Mouse (Mus musculus) CH12.LX (cell line): ENCODE results near the gene Pde4dip. TPM values are rescaled to one million over a fixed set of nuclear protein-coding genes. Genes with fewer than 3 reads are reported as not detected.

ENCODE experiments used
- DNase-seq: peaks from one replicate; pipeline ENCODE4 v3.0.0-alpha.2; 2013; ENCODE audit errors: extremely low read depth
- H3K27ac ChIP-seq: 2 replicates; pipeline ENCODE4 v1.5.1; 2012; ENCODE audit warnings: low read depth, mild to moderate bottlenecking, control low read depth, moderate library complexity; ENCODE audit not compliant: insufficient read depth
- H3K27me3 ChIP-seq: replicated peaks from 2 replicates; pipeline ENCODE3; 2012; ENCODE audit warnings: inconsistent platforms
- H3K36me3 ChIP-seq, 2 experiments: replicated peaks in 1 of 2; 2 replicates each; pipeline versions ENCODE3 to v1.6.1; 2012; ENCODE audit warnings: inconsistent platforms in 1 of 2, low read length in 1 of 2, mild to moderate bottlenecking in 1 of 2, mixed read lengths in 1 of 2, moderate library complexity in 1 of 2; ENCODE audit not compliant: control insufficient read depth in 1 of 2, insufficient read depth in 1 of 2
- H3K4me1 ChIP-seq, 2 experiments: 2 replicates each; pipeline ENCODE4 v1.6.1; 2012; ENCODE audit warnings: inconsistent platforms in 1 of 2, moderate library complexity in 1 of 2; ENCODE audit not compliant: insufficient read depth in 2 of 2, control insufficient read depth in 1 of 2
- H3K4me2 ChIP-seq: 2 replicates; pipeline ENCODE4 v1.6.1; 2012; ENCODE audit warnings: low read depth, mild to moderate bottlenecking, control low read depth; ENCODE audit not compliant: poor library complexity, insufficient read depth, severe bottlenecking
- H3K4me3 ChIP-seq, 3 experiments: fragments of 150-350 bp in 1 of 3; sonication (generic) in 1 of 3; replicated peaks in 1 of 3; 2 replicates each; pipeline versions ENCODE3 to v1.5.1; 2011 to 2012; ENCODE audit warnings: low read depth in 2 of 3, low read length in 2 of 3, mild to moderate bottlenecking in 2 of 3, moderate library complexity in 2 of 3, control low read depth in 1 of 3, improper control_type of control experiment in 1 of 3, inconsistent platforms in 1 of 3, mixed read lengths in 1 of 3; ENCODE audit not compliant: poor library complexity in 1 of 3
- H3K79me2 ChIP-seq: replicated peaks from 2 replicates; pipeline ENCODE4 v1.6.1; 2012; ENCODE audit warnings: mild to moderate bottlenecking, moderate library complexity; ENCODE audit not compliant: control insufficient read depth, poor library complexity, insufficient read depth, severe bottlenecking; ENCODE audit errors: extremely low read depth
- H3K9ac ChIP-seq: 2 replicates; pipeline ENCODE4 v1.6.1; 2012; ENCODE audit warnings: low read depth, mild to moderate bottlenecking, control low read depth, moderate library complexity; ENCODE audit not compliant: insufficient read depth
- H3K9me3 ChIP-seq: replicated peaks from 2 replicates; pipeline ENCODE3; 2012; ENCODE audit warnings: low read length, inconsistent platforms, mixed read lengths
- BHLHE40 ChIP-seq: IDR thresholded peaks from 2 replicates; pipeline ENCODE4 v1.6.1; 2011; ENCODE audit warnings: mild to moderate bottlenecking, low read depth, low read length, improper control_type of control experiment
- CHD1 ChIP-seq: IDR thresholded peaks from 2 replicates; pipeline ENCODE4 v1.6.1; 2012; ENCODE audit warnings: low read depth, low read length, improper control_type of control experiment, inconsistent platforms
- CTCF ChIP-seq, 2 experiments: IDR thresholded peaks in 1 of 2; conservative IDR thresholded peaks in 1 of 2; 2 replicates each; pipeline ENCODE4 v1.5.1; 2011 to 2012; ENCODE audit warnings: low read depth in 2 of 2, low read length in 2 of 2, improper control_type of control experiment in 1 of 2, inconsistent platforms in 1 of 2, mild to moderate bottlenecking in 1 of 2, moderate library complexity in 1 of 2
- ELF1 ChIP-seq: IDR thresholded peaks from 2 replicates; pipeline ENCODE4 v1.6.1; 2014; ENCODE audit warnings: low read depth, mild to moderate bottlenecking, inconsistent platforms, low read length, improper control_type of control experiment
- EP300 ChIP-seq: IDR thresholded peaks from 2 replicates; pipeline ENCODE4 v1.6.1; 2011; ENCODE audit warnings: low read length, improper control_type of control experiment
- ETS1 ChIP-seq: conservative IDR thresholded peaks from 2 replicates; pipeline ENCODE4 v1.6.1; 2012; ENCODE audit warnings: low read depth, mild to moderate bottlenecking, inconsistent platforms, low read length, improper control_type of control experiment, moderate library complexity
- GABPA ChIP-seq: IDR thresholded peaks from 2 replicates; pipeline ENCODE4 v1.6.1; 2012; ENCODE audit warnings: low read depth, low read length, improper control_type of control experiment, inconsistent platforms; ENCODE audit not compliant: insufficient replicate concordance
- HCFC1 ChIP-seq: IDR thresholded peaks from 2 replicates; pipeline ENCODE4 v1.6.1; 2012; ENCODE audit warnings: low read depth, mild to moderate bottlenecking, inconsistent platforms, low read length, improper control_type of control experiment
- IRF4 ChIP-seq: IDR thresholded peaks from 2 replicates; pipeline ENCODE4 v1.6.1; 2014; ENCODE audit warnings: low read depth, mild to moderate bottlenecking, inconsistent platforms, low read length, improper control_type of control experiment
- JUN ChIP-seq: IDR thresholded peaks from 2 replicates; pipeline ENCODE4 v1.6.1; 2011; ENCODE audit warnings: low read depth, mild to moderate bottlenecking, low read length, improper control_type of control experiment, moderate library complexity; ENCODE audit not compliant: insufficient read depth
- JUND ChIP-seq: conservative IDR thresholded peaks from 2 replicates; pipeline ENCODE4 v1.6.1; 2011; ENCODE audit warnings: low read depth, low read length, improper control_type of control experiment
- MAFK ChIP-seq: IDR thresholded peaks from 2 replicates; pipeline ENCODE4 v1.6.1; 2011; ENCODE audit warnings: low read length, improper control_type of control experiment; ENCODE audit not compliant: insufficient replicate concordance
- MAX ChIP-seq: IDR thresholded peaks from 2 replicates; pipeline ENCODE4 v1.6.1; 2011; ENCODE audit warnings: low read length, improper control_type of control experiment
- MEF2A ChIP-seq: IDR thresholded peaks from 2 replicates; pipeline ENCODE4 v1.6.1; 2014; ENCODE audit warnings: low read depth, mild to moderate bottlenecking, inconsistent platforms, low read length, improper control_type of control experiment, borderline replicate concordance
- MXI1 ChIP-seq: IDR thresholded peaks from 2 replicates; pipeline ENCODE4 v1.6.1; 2011; ENCODE audit warnings: mild to moderate bottlenecking, low read depth, low read length, improper control_type of control experiment
- MYC ChIP-seq: IDR thresholded peaks from 2 replicates; pipeline ENCODE4 v1.6.1; 2011; ENCODE audit warnings: low read depth, mild to moderate bottlenecking, improper control_type of control experiment, low read length
- NELFE ChIP-seq: IDR thresholded peaks from 2 replicates; pipeline ENCODE4 v1.6.1; 2011; ENCODE audit warnings: low read depth, low read length, improper control_type of control experiment
- PAX5 ChIP-seq: IDR thresholded peaks from 2 replicates; pipeline ENCODE4 v1.6.1; 2012; ENCODE audit warnings: low read length, inconsistent platforms, mixed read lengths
- POLR2A ChIP-seq: IDR thresholded peaks from 2 replicates; pipeline ENCODE4 v1.6.1; 2011; ENCODE audit warnings: low read depth, mild to moderate bottlenecking, improper control_type of control experiment, low read length
- RAD21 ChIP-seq: IDR thresholded peaks from 2 replicates; pipeline ENCODE4 v1.6.1; 2011; ENCODE audit warnings: low read depth, mild to moderate bottlenecking, low read length, improper control_type of control experiment, moderate library complexity
- RCOR1 ChIP-seq: conservative IDR thresholded peaks from 2 replicates; pipeline ENCODE4 v1.6.1; 2012; ENCODE audit warnings: low read depth, mild to moderate bottlenecking, inconsistent platforms, low read length, improper control_type of control experiment
- SIN3A ChIP-seq: IDR thresholded peaks from 2 replicates; pipeline ENCODE4 v1.6.1; 2012; ENCODE audit warnings: low read length, improper control_type of control experiment, inconsistent platforms
- SMC3 ChIP-seq: IDR thresholded peaks from 2 replicates; pipeline ENCODE4 v1.6.1; 2011; ENCODE audit warnings: low read depth, low read length, improper control_type of control experiment
- TBP ChIP-seq: conservative IDR thresholded peaks from 2 replicates; pipeline ENCODE4 v1.6.1; 2011; ENCODE audit warnings: low read depth, low read length, improper control_type of control experiment
- TCF12 ChIP-seq: IDR thresholded peaks from 2 replicates; pipeline ENCODE4 v1.6.1; 2014; ENCODE audit warnings: low read depth, mild to moderate bottlenecking, inconsistent platforms, low read length, improper control_type of control experiment
- UBTF ChIP-seq: IDR thresholded peaks from 2 replicates; pipeline ENCODE4 v1.6.1; 2012; ENCODE audit warnings: low read depth, mild to moderate bottlenecking, inconsistent platforms, low read length, improper control_type of control experiment, moderate library complexity
- USF1 ChIP-seq: IDR thresholded peaks from 2 replicates; pipeline ENCODE4 v1.6.1; 2014; ENCODE audit warnings: low read depth, mild to moderate bottlenecking, inconsistent platforms, low read length, improper control_type of control experiment
- USF2 ChIP-seq: conservative IDR thresholded peaks from 2 replicates; pipeline ENCODE4 v1.6.1; 2011; ENCODE audit warnings: low read depth, low read length, improper control_type of control experiment
- ZC3H11A ChIP-seq: IDR thresholded peaks from 2 replicates; pipeline ENCODE4 v1.6.1; 2012; ENCODE audit warnings: low read depth, mild to moderate bottlenecking, inconsistent platforms, low read length, improper control_type of control experiment
- ZKSCAN1 ChIP-seq: IDR thresholded peaks from 2 replicates; pipeline ENCODE4 v1.6.1; 2012; ENCODE audit warnings: low read depth, inconsistent platforms, low read length, improper control_type of control experiment, borderline replicate concordance
- ZMIZ1 ChIP-seq: IDR thresholded peaks from 2 replicates; pipeline ENCODE4 v1.6.1; 2012; ENCODE audit warnings: low read depth, mild to moderate bottlenecking, inconsistent platforms, low read length, improper control_type of control experiment
- ZNF384 ChIP-seq: IDR thresholded peaks from 2 replicates; pipeline ENCODE4 v1.6.1; 2012; ENCODE audit warnings: low read depth, low read length, improper control_type of control experiment, inconsistent platforms
- dilution Hi-C: fragments of 300-500 bp; cut with MboI; formaldehyde crosslinking; loops from 2 replicates; pipeline ENCODE4 v1.14.3; 2020; ENCODE audit warnings: low sequenced_read_pairs; ENCODE audit not compliant: extremely low pct_unique_long_range_greater_than_20kb, extremely low pct_ligation_motif_present
- in situ Hi-C: fragments of 300-500 bp; cut with MboI; formaldehyde crosslinking; loops from 3 replicates; pipeline ENCODE4 v1.14.3; 2019; ENCODE audit warnings: low sequenced_read_pairs, low pct_ligation_motif_present, low pct_unique_long_range_greater_than_20kb, mixed read lengths
- polyA plus RNA-seq: library from polyadenylated mRNA; unstranded; fragments of >175 nt; gene quantifications from 2 replicates; pipeline ENCODE4 v1.2.1, GENCODE M21; 2012; ENCODE audit warnings: low read depth; ENCODE audit not compliant: insufficient read length
- total RNA-seq, 2 experiments: library from RNA; depleted of rRNA; stranded (reverse); fragments of 300-350 nt in 1 of 2; fragments of >200 nt in 1 of 2; gene quantifications; 2 replicates each; pipeline ENCODE4 v1.2.3; 2012 to 2014

The Pde4dip gene
- total and polyA plus RNA-seq, 3 experiments = 12.4 to 21.7 (median 15.2) TPM

DNA sequence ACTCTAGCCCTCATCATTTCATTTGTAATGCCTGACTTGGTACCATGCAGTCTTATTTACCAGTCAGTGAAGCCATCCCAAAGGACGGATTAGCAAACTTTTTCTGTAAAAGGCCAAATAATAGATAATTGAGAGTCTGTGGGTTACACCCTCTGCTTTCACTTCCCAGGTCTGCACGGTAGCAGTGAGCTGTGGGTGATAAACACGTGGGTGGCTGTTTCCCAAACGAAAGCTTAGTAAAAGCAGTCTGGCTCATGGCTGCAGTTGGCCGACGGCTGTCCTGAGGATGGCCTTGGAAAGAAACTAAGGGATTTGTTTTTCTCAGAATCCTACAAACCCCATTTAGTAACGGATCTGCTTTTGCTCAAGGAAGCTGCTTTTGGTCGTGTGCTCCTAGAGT lies 227.3 kb downstream of the Pde4dip start:
- dilution Hi-C loops (no loop called here), in situ Hi-C loops (no loop called here)
- Histone ChIP-seq H3K4me2 (peak overlapping the region; percentile 54; the same call in 1 of the 2 replicates), H3K9ac (no peak overlapping the region), H3K36me3 (peaks cover 0 to 31% of the 10 kb centered on the region in 2 experiments), H3K27me3 (peaks cover 4% of the 10 kb centered on the region), H3K4me1 (peaks cover 5 to 37% of the 10 kb centered on the region in 2 experiments), H3K9me3 (no peaks in the 10 kb centered on the region), H3K79me2 (no peaks in the 10 kb centered on the region), H3K27ac (no peak overlapping the region), H3K4me3 (no peak overlapping the region)
- DNase-seq = peak; percentile 53
- TF ChIP-seq UBTF = no peak
- TF ChIP-seq ZNF384 = peak; percentile 40; the same call in 1 of the 2 replicates
- peak; percentile 58 for TF ChIP-seq ETS1
- no peak for TF ChIP-seq CHD1
- peak; percentile 97 for TF ChIP-seq MAX
- TF ChIP-seq MXI1 = peak; percentile 70; the same call in 1 of the 2 replicates
- 0 out of 2 replicates have a peak, but pooled peaks have one; percentile 2 for TF ChIP-seq MEF2A
- peak; percentile 82 for TF ChIP-seq IRF4
- TF ChIP-seq SMC3 = no peak
- no peak for TF ChIP-seq JUN
- no peak for TF ChIP-seq GABPA
- no peak for TF ChIP-seq MAFK
- no peak for TF ChIP-seq POLR2A
- TF ChIP-seq JUND = 0 out of 2 replicates have a peak, but pooled peaks have one; percentile 20
- 0 out of 2 replicates have a peak, but pooled peaks have one; percentile 27 for TF ChIP-seq USF2
- 0 out of 2 replicates have a peak, but pooled peaks have one; percentile 21 for TF ChIP-seq EP300
- no peak for TF ChIP-seq ZMIZ1
- TF ChIP-seq HCFC1 = no peak
- 0 out of 2 replicates have a peak, but pooled peaks have one; percentile 28 for TF ChIP-seq SIN3A
- peak; percentile 47; the same call in 1 of the 2 replicates for TF ChIP-seq USF1
- TF ChIP-seq ELF1 = no peak
- no peak for TF ChIP-seq RCOR1
- TF ChIP-seq PAX5 = no peak
- no peak for TF ChIP-seq TBP
- TF ChIP-seq RAD21 = no peak
- TF ChIP-seq BHLHE40 = peak; percentile 92
- TF ChIP-seq CTCF (conservative IDR thresholded peaks at IDR 0.05 in 1 of 2, IDR thresholded peaks at IDR 0.05 in 1 of 2; ENCODE audit: low read depth in 2 of 2, low read length in 2 of 2) = no peak
- no peak for TF ChIP-seq NELFE
- TF ChIP-seq ZC3H11A = no peak
- TF ChIP-seq MYC = peak; percentile 79
- TF ChIP-seq ZKSCAN1 = no peak
- TF ChIP-seq TCF12 = no peak
